Mouse (Mus musculus) layer of hippocampus, adult 11-12 months (tissue): ENCODE results near the gene Tbc1d12.

ENCODE experiments used
- DNase-seq: peaks from one replicate; pipeline ENCODE4 v3.0.0; 2022; ENCODE audit warnings: low spot score

The Tbc1d12 gene

GRCm38 (mm10) chr19:38914926-38915325 is 78.5 kb downstream of the Tbc1d12 start:
- no peak for DNase-seq

- DNase-seq = peak; percentile 56
These were observed 79.3 kb downstream of the Tbc1d12 start for GRCm38 (mm10) chr19:38915677-38916076.

DNA sequence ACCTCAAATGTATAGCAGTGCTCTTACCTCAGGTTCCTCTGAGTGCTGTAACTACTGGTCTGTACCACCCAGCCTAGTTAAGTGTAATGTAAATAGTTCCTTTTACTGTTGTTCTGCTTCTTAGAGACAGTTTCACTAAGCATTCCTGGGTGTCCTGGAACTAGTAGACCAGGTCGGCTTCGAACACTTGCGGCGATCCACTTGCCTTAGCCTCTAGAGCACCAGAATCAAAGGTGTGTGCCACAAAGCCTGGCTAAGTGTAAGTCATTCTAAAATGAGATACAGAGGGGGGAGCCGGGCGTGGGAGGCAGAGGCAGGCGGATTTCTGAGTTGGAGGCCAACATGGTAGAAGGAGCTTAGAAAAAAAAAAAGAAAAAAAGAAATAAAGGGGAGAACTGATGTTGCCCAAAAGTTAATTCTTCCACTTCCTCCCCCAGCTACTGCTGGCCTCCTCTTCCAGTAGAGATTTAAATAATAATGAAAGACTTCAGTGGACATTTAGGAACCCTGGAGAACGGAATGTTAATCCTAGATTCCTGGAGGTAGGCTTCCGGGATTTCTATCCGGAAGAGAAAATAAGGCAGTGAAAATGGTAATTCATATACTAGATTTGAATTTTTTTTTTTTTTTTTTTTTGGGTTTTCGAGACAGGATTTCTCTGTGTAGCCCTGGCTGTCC is 92.2 kb downstream of the Tbc1d12 start:
- no peak for DNase-seq

GRCm38 (mm10) chr19:38929471-38930251 is 93.3 kb downstream of the Tbc1d12 start:
- peak; percentile 28 for DNase-seq

GRCm38 (mm10) chr19:38930252-38930787 is 93.9 kb downstream of the Tbc1d12 start:
- no peak for DNase-seq

DNA sequence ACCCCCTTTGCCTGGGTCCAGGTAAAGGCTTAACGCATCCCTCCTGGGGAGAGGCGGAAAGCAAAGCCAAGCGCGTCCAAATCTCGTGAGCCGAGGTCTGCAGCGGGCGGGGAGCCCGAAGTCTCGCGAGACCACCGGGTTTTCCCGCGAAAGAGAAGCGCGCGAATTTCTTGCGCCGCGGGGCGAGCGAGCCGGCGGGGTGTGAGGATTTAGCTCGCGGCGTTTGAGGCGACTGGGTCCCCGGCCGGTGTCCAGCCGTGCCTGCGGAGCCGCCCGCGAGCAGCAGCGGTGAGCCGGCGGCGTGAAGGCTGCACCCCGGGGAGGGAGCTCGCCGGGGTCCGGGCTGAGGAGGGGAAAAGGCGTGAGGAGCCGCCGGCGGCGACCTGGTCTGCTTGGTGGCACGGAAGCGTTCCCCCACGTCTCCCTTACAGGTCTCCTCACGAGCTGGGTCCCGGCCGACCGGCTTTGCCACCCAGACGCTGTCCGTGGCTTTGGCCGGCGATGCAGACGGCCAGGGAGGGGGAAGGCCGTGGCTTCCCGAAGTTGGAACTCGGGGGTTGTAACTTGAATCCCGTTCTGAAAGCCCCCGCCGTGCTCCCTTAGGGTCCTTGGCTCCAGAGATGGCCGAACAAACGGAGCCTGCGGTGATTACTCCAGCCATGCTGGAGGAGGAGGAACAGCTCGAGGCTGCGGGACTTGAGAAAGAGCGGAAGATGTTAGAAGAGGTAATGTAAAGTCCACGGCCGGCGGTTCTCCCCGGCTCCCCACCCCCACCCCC is 94.6 kb downstream of the Tbc1d12 start, which contains the start of gene Hells:
Hells (plus strand) TSS at position 128 of the 778 bp plus-strand sequence.
- DNase-seq = peak; percentile 67

DNA sequence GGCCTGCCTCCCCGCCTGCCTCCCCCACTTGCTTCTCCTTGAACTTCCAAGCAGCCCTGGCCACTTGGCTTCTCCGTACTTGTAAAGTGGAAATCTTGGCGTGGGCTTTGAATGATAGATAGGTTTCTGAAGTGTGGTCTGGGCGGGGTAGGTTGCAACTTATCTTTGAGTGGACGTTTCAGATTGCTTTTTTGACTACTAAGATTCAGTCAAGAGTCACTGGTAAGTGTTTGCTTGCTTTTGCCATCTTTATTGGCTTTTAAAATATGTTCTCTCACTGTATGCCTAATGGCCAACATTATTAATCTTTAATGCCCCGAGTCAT is 95.1 kb downstream of the Tbc1d12 start:
- DNase-seq = no peak

DNA sequence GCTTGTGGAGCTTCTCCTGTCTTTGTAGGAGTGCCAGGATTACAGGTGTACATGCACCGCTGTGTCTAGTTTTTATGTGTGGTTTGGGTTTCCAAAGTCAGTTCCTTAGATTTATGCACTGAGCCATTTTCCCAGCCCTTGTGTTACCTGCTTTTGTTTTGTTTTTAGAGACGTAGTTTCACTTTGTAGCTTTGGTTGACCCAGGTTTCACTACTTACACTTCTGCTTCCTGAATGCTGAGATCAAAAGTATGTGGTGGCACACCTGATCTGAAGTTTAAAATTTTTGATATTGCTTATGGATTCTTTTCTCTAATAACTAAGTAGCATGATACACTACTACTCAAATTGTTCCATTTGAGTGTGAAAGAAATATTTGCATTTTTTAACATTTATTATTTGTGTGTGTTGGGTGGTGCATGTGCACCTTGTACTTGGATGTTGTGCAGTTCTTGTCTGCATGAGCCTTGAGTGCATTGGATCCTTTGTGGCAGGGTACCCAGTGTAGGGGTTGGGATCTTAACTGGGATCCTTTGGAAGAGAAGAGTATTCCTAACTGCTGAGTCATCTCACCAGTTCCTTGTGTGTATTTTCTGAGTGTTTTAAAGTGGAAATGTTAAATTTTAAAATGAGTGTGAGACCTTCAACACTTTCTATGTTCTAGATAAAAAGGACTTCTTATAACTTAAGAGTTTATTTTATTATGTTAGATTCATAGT is 108.4 kb downstream of the Tbc1d12 start:
- no peak for DNase-seq
